Mouse (Mus musculus) neural tube, embryonic 10.5 days (tissue): ENCODE results near the gene Dlx1.

ENCODE experiments used
- DNase-seq: peaks from one replicate; pipeline ENCODE4 v3.0.0-alpha.2; 2017; ENCODE audit warnings: low spot score; ENCODE audit errors: extremely low spot score

The Dlx1 gene

DNA sequence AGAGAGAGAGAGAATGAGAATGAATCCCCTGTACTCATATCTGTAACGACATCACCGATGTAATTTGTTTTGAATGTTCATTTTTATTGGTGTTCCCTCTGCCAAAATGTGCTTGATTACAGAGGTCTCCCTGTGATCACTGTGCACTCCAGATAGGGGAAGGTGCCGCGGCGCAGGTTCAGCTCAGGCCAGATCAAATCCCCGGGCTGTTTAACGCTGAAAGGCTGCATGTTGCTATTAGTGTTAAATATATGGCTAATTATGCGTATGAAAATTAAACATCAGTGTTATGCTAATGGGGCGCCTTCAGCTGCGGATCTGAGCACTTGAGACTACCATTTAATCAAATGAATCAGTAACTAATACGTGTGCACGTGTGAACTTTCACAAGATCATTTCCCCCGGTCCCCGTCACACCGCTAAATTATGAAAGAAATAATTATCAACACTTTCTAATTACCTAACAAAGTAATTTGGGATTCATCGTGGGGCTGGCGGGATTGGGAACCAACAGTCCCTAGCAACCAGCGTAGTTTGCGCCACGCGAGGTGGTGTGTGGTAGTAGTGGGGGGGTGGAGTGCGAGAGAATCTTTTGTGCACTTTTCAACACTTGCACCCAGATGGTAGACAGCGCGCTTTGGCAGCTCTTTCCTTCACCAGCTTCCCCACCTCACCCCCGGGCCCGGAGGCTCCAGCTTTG lies at the start of gene Dlx1:
Gene Dlx1, plus strand, starts transcription at position 100 of the 700 bp plus-strand sequence.
- DNase-seq: no peak

DNA sequence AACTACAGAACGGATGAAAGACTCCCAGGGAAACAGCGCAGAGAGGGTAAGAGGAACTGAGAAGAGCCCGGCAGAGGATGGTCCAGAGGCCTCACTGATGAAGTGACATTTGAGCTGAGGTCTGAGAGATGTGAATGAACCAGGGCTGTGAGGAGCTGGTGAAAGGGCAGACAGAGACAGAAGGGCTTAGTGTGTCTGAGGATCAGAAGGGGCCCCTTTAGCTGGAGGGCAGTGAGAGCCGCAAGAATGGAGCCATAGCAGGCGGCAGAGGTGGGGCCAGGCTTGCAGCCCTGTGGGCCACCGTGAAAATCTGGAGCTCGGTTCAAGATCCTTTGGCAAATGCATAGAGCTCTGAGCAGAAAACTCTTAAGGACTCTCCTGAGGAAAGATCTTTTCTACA lies 48.0 kb upstream of the Dlx1 start:
- peak; percentile 28 for DNase-seq

DNA sequence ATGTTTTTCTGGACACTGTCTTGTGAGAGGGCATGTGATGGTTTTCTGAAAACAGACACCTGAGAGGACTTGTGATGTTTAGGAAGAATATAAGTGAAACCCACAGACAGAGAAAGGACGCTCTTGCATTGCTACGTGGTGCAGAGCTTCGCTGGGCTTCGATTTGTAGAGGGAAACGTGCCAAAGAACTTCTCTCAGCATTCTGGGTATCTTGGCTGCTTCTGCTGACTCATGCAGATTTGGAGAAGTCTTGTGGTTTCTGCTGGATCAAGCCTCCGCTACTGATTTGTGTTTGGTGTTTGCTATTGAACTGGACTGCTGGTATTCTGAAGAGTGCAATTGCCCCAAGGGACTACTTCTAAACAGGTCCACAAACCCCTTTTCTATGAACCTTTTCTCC lies 46.1 kb upstream of the Dlx1 start:
- DNase-seq: no peak

DNA sequence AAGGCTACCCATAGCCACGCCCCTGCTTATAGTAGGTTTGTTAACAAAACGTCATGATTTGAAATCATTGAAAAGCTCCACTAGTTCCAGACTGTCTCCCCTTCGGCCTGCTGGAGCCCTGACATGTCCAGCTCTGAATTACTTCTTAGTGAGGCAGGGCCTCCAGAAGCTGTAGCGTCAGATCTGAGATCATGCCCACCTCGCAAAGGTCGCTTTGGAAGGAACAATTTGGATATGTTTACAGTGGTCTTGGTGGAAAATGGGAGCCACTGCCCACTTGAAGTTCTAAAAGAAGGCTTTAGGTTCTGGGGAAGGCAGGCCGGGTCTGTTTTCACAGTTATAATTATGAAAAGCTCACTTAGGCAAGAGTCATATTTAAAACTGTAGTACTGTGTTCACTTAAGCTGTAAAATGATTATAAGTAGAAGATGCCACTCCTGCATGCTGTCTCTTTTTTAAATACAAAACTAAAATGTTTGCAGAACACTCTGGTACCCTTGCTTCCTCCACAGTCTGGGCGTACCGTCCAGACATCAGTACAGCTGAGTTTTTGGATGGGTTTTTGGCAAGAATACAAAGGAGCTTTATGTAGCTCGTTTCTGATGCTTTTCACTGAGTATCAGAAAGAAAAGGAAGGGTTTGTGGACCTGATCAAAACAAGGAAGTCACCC lies 44.7 kb upstream of the Dlx1 start:
- DNase-seq: no peak

DNA sequence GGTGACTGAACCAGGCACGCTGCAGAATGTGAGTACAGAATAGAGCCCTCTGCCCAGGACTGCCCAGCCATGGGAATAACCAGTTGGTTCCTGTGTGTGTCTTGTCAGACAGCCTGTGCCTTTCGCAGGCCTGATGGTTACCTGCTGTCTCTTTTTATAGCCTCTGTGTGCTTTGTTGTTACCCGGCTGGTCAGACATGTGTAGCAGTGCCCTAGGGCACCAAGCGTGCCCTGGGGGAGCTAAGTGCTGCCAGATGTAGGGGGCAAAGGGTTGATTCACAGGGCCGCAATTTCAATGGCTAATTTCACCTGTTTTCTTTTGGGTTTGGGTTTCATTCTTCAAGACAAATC lies 44.2 kb upstream of the Dlx1 start:
- no peak for DNase-seq

DNA sequence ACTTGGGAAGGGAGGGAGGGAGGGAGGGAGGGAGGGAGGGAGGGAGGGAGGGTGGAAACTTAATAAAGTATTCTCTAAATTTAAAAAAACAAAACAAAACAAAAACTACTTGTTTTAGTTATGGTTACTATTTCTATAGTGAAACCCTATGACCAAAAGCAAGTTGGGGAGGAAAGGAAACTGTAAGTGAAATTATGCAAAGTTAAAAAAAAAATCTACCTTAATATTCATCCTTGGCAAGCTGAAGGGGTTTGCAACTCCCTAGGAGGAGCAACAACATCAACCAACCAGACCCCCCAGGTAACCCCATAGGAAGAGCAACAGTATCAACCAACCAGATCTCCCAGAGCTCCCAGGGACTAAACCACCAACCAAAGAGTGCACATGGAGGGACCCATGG lies 36.6 kb upstream of the Dlx1 start:
- no peak for DNase-seq

DNA sequence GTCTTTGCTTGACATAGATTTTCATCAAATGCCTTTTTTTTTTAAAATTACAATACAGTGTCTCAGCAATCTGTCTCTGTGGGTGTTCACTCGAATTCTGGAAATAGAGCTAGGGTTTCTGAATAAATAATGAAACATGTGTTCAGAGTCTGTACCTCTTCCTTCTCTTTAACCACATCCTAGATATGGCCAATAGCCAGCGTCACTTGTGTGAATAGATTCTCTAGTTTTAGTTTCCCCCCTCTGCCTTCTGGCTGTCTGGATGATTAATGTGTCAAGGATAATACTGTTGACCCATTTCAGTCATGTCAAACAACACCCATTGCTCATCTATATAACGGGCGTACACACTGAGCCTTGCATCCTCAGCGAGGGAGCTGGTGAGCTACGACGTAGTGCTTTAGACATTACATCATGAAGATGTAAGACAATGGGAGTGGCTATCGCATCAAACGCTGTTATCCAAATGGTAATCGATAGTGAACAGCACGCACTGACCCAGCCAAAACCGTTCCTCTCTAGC lies 34.7 kb upstream of the Dlx1 start:
- DNase-seq: no peak

DNA sequence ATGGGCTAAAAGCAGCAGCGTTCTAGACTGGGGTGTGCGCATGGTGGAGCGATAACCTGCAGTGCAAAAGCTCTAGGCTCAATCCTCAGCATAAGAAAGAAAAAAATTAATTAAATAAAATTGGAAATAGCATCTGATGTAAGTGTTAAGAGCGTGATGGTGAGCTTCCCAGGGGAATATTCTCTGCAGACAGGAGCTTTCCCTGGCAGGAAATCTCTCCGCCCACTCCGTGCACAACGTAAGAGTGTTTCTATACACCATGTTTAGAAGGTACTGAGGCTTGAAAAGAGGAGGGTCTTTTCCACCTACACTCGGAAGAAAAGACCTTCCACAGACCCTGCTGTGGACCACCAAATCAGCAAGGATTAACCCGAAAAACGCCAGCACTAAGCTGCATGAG lies 33.4 kb upstream of the Dlx1 start:
- DNase-seq: no peak

DNA sequence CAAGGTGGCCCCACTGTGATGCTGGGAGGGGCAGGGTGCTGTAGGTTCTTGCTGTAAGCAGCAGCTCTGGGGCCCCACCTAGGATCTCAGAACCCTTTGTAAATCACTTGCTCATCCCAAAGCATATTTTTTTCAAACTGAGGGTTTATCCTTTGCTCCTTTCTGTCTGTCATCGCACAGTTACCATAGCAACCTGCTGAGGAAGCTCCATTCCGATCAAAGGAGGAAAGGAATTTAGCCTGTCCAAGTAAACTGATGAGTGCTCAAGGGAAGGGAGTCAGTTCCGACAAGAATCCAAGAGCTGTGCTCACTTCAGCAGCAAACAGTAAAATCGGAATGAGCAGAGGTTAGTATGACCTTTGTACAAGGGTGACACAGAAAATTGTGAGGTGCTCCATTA lies 32.9 kb upstream of the Dlx1 start:
- DNase-seq: no peak

DNA sequence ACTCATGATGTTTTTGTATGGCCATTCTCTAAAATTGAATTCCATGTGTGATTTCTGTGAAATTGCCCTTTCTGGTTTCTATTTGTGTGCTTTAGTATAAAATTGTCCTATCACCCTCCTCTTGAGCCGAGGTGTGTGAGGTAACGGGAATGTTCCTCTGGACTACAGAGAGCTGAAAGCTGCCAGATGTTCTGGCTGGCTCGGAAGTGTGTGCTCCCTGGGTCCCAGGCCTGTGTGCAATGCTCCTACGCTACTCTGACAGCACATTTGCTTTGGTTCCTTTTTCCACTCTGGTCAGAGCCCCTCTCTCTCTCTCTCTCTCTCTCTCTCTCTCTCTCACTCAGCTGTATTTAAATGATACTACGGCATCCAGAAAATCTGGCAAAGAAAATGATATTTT lies 30.7 kb upstream of the Dlx1 start:
- no peak for DNase-seq

DNA sequence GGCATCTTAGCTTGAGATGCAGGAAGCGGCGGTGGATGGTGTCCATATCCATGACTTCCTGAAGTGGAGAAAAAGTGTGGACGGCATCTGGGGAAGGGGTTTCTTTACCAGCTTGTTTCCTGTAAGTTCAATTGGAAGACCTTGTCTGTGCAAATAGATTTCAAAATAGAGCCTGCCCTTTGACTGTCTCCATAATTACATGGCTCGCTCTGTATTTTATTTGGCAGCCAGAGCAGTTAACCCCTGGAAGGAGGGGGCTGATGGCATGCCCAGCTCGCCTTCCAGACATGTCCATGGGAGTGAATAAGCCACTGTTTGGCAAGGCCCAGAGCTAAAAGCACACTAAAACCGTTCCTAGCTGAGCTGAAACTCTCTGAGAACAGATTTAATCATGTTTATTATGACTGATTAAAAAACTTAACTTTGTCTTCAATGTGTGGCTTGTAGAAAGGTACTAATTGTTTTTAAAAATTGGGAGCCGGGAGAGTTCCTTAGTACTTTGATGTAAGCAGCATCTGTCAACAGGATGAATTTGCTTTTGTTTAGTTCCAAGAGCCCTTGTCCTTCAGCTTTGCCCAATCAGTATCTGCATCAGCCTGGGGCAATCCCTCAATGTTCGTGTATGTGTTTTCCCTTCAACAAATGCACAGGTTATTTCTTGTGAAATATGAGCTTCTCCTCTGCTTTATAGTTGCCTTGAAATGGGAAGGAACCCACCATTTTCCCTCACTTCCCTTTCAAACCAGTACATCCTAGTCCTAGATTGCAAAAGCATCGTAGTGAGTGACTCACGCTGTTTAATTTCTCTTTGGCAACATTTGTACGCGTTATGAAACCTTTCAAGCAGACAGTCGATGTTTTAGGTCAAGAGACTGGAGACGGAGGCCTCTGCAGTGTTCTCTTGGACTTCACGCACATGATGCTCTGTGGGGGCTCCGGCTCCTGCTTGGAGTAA lies 28.4 kb upstream of the Dlx1 start:
- DNase-seq: no peak

DNA sequence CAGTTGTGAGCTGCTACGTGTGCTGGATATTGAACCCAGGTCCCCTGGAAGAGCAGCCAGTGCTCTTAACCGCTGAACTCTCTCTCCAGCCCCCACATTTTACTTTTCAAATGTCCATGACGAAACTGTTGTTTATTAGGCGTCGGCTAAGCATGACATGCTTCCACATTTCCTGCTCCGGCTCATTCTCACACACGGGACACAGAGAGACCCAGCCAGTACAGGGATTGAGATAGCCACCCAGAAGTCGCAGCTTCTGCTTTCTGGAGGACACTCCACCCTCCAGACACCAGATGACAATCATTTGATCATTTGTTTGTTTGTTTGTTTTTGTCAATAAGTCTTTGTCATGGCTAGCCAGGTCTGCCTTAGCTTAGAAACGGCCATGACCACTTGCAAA lies 23.1 kb upstream of the Dlx1 start:
- no peak for DNase-seq

DNA sequence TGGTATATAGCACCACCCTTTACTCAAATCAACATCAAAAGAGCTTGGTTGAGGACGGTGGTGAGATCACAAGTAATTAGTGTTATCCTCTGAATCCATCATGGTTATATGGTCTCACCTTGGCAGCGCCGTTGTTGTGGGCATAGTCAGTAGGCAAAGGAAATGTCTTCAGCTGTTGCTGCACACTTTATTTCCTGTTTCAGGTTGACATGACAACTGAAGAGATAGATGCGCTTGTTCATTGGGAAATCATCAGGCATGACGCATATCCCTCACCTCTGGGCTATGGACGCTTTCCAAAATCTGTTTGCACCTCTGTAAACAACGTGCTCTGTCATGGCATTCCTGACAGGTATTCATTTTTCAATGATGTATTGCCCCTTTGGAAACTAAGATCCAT lies 16.7 kb upstream of the Dlx1 start:
- no peak for DNase-seq

DNA sequence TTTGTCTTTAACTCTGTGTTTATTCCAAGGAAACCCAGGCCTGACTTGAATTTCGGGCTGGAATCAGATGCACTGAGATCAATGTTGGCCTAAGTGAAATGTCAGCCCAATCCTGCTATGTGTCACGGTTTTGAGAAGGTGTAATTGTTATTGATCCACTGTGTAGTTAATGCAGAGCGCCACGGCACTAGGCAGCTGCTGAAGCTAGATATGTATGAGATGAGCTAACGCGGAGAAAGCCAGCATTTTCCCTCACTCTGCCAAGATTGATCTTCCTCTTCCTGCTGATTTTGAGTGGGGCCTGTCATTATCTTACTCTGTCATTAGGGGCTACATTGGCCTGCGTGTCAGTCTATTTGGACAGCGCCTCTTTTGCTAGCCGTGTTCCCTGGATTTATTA lies 15.6 kb upstream of the Dlx1 start:
- no peak for DNase-seq

DNA sequence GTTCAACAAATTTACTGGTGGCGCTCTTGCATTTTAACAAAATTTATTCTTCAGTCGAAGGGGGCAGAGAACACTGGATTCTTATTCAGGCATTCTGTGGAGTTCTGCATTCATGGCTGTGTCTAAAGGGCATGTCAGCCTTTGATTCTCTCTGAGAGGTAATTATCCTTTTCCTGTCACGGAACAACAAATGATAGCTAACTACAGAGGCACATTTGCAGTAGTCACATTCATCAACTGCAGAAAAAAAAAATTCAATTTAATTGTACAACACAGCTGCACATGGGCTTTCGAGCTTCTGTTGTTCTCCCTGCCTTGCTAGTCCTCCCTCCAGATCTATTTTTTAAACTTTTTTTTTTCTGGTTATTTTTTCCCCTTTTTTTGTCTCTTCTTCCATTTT lies 10.9 kb upstream of the Dlx1 start:
- no peak for DNase-seq

DNA sequence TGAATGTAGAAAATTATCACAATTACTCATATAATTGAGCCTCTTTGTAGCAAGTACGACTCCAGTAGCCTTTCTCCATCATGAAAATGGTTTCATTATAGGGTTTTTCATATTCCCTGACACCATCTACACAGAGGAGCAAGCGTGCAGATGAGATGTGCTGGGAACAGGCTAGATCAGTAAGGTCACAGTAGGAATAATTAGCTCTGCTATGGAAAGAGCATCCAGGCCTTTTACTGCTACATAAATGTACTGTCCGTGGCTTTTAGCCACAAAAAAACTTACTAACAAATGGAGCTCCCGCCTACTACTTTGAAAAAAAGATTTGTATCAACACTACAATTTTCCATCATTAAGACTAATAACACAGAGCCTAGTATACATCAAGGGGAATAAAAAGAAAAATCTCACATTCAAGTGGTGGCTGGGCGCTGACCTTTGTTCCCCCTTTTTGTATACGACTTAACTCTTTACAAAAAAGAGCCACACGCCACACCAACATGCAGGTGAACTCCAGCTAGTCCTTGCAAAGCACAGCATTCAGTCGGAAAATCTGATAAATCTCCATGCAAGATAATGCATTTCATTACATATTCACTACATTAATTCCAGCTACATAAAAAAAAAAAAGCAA lies 10.3 kb upstream of the Dlx1 start:
- DNase-seq: no peak

DNA sequence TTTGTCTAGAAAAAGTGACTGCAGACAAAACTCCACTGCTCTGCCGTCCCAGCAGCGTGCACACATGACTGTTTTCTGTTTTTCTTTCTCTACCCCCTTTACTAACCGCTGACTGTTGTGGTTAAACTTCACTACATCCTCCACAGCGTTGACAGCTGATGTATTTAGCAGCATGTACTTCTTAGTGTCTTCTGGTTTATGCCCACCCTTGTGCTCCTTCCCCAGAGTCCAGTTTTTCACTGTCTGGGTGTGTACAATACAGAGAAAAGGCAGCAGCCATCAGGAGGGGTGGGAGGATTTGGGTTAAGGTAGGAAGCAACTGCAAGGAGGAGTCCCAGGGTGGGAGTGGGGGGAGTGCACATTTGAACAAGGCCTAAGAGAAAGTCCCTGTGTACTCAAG lies 5.0 kb upstream of the Dlx1 start:
- no peak for DNase-seq

DNA sequence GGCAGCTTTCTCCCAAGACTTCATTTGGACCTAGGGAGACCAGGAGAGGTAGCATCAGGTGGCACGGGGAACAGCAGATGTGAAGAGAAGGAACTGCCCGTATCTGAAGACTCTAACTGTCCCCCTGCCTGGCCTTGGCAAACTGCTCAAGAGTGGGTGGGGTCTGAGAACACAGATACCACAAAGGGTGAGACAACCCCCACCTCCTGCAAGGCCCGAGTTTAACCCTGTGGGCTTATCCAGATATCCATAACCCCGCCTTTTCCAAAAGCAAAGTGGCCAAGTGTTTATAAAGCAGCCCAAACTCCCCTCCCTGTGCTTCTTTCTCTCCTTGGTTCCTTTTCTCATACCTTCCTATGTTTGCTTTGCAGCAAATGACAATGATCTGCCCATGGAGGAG lies 4.5 kb upstream of the Dlx1 start:
- DNase-seq: no peak

DNA sequence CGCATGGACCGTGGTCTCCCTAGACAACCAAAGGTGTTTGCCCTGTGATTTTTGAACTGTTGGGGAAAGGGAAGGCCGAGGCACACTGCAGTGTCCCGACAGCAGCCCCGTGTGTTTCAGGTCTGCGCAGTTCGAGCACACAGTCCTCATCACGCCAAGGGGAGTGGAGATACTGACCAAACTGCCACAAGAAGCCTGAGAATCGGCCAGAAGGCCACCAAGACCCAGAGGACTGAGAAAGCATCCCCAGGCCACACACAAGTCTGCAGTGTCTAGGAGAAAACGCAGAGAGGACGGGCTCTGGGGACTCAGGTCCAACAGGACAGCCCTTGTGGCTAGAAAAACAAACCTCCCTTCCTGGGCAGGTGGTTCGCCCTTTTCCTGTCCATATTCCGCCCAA lies 3.1 kb upstream of the Dlx1 start:
- DNase-seq: no peak

DNA sequence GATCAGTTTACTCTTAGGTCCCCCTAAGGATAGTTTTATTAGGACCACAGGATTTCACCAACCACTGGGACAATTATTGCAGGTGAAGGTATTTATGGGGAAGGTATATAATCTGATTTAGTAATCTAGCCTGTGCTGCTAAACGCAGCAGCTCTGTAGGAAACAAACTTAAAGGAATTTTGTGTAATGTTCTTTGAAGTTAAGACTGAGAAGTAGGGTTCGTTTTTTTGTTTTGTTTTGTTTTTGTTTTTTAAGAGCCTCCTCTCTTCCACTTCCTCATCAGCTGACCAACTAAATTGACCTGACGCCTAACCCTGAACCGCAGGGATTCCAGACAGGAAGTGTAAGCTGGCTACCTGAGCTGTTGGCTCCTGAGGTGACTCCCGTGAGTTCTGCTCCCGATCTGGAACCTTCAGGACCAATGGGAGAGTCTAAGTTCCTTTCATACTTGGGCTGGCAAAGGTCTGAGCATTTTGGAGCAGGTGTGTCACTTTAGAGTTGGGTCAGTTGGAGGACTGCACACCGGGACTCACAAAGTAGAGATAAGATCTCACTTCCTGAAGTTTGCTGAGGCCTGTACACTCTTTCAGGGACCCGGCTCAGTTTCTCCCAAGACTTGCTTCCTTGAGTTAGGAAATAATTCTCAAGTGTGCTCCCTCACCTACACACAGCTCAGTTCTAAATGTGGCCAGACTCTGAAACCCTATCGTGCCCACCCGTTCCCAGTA lies 1.2 kb upstream of the Dlx1 start:
- DNase-seq: no peak
